Mouse (Mus musculus) lung, postnatal 14 days (tissue): Measurements from ENCODE around the gene Pim3.
A peak's percentile ranks its signal among the peaks of the same experiment; 100 is the strongest.

Experiments
- DNase-seq: peaks from one replicate; pipeline ENCODE4 v3.0.0; 2021

Gene Pim3

DNA sequence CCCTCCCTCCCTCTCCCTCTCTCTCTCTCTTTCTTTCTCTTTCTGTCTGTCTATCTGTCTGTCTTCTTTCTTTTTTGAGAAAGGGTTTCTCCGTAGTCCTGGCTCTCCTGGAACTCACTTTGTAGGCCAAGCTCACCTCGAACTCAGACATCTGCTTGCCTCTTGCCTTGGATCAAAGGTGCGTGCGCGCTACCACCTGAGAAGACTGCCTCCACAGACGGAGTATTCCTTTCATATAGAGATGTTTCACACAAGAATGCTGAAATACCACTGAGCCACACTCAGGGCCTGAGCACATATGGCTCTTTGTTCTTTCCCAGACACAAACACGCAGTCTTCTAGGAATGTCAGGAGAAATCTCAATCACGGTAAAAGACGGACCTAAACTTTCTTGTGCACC is 21.4 kb downstream of the Pim3 start:
- DNase-seq = no peak

DNA sequence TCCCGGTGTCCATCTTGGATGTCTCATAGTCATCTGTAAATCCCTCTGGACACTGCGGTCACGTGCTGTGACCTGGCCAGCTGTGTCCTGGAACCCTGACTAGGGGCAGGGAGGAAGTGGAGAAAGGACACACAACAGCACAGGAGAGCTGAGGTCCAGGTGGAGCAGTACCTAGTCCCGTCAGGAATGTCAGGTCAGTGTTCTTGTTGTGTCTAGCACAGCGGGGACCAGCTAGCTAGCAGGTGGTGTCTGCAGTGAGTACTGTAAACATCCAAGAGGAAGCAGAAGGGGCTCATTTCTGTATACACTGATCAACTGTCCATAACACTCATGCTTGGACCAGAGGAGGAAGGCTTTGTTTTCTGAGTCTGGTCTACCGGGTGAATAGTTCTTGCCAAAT is 23.4 kb downstream of the Pim3 start:
- no peak for DNase-seq

- no peak for DNase-seq
Observed at GRCm38 (mm10) chr15:88889032-88889431, 27.0 kb downstream of the Pim3 start.

DNA sequence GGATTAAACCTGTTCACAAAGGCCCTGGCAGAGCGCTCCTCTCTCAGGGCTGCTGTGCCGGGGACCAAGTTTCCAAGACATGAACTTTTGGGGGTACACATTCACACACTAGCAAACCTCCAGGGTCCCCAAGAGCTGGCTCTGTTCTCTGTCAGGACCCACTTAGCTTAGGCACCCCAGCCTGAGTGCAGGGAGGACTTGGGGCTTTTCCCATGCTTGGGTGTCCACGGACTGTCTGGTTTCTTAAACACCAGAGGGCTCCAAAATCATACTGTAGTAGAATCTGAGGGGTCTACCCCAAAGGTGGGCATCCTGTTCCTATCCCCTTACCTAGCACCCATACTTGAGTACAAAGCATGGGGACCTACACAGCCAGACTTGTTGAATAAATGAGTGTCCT is 28.0 kb downstream of the Pim3 start:
- DNase-seq = no peak

- DNase-seq = peak; percentile 79
Observed at GRCm38 (mm10) chr15:88890751-88891675, 29.0 kb downstream of the Pim3 start.

GRCm38 (mm10) chr15:88891676-88892040 is 29.7 kb downstream of the Pim3 start:
- no peak for DNase-seq

GRCm38 (mm10) chr15:88892252-88892651 is 30.3 kb downstream of the Pim3 start:
- no peak for DNase-seq

- DNase-seq = no peak
Observed at GRCm38 (mm10) chr15:88892876-88893275, 30.9 kb downstream of the Pim3 start.

DNA sequence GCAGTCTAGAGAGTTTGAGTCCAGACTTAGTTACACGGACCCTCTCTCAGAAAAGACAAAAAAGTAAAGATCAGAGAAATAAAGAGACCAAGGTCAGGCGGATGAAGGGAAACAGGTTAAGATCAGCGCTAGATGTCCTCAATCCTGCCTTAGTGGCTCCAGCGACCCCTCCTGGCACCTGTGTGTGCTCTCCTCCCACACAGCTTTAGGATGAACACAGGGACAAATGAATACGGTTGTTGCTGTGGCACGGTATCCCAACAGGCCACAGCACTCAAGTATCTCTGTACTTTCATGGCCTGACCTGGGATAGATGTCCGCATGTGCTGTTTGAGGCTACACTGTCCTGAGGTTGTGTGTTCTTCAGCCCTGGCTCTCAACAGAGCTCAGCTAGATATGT is 33.1 kb downstream of the Pim3 start:
- DNase-seq = no peak

- DNase-seq = no peak
Observed at GRCm38 (mm10) chr15:88895891-88896290, 33.9 kb downstream of the Pim3 start.

- DNase-seq = no peak
Observed at GRCm38 (mm10) chr15:88896341-88896980, 34.5 kb downstream of the Pim3 start.

GRCm38 (mm10) chr15:88902200-88902875 is 40.4 kb downstream of the Pim3 start:
- peak; percentile 30 for DNase-seq

- no peak for DNase-seq
Observed at GRCm38 (mm10) chr15:88903086-88903485, 41.1 kb downstream of the Pim3 start.

DNA sequence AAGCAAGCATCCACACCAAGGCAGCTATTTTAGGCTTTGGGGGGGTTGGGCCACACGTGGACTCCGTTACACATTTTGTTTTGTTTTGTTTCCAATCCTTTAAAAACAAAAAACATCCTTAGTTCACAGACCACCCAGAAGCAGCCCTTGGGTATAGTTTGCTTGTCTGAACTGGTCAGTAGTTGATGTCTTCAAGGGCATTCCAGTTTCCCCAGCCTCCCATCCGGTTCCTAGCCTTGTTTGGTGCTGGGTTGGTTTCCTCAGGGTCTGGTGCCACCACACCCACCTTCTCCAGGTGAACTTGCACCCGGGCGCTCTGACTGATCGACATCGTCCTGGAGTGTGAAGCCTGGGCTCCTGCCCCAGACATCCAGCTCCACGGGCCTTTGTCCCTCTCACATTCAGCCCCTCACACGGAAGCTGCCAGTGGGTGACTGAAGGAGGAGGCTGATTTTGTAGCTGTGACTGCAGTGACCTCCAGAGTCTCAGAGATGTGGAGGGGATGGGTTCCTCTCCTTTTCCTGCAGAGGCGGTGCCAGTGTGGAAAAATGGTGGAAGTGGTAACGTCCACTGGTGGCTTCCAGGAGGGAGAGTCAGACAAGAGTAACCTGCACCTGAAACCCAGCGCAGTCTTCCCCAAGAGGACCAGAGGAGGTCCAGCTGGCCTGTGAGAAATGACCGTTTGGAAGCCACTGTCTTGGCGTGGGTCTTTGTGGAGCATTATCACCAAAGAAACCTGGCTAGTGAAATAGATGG is 42.2 kb downstream of the Pim3 start:
- DNase-seq = no peak

GRCm38 (mm10) chr15:88906347-88906746 is 44.4 kb downstream of the Pim3 start:
- no peak for DNase-seq

DNA sequence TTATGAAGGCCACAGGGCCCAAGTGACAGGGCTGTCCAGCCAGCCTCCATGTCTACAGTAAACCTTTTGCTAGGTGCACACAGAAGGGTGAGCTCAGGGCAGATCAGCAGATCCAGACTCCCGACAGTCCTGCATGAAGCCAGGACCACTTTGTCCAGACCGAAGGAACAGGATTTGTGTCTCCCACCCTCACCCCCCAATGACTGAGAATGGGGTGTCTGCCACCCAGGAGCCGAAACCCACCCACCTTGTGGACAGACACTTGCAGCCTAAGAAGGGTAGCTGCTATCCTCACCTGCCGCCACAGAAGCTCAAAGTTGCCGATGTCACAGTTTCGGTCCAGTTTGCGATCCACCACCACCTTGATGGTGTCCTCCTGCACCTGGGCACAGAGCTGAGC is 53.1 kb downstream of the Pim3 start:
- no peak for DNase-seq
